In the genomic region with DNA sequence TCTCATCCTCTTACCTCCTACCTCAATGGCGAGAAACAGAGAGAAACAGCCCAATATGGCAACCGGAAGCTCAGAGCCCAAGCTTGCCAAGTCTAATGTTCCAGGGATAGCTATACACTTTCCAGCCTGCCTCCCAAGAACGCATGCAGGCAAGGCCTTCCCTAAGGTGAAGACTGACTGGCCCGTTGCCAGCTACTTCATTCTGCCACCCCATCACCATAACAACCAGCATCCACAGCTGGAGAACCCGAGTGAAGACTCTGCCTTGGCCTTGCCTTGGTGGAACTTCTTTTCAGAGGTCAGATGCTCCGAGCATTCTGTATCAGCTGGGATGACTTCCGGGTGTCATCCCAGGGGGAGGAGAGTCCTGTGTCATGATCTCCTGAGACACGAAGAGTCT, we compare ENCODE assay signal across 25 mouse cellular contexts.
DNase-seq lines count a peak whose midpoint lies in the region; ATAC-seq and TF ChIP-seq lines count a peak whose summit lies in the region.
"Had no signal": no experiment of that assay in that cellular context is flagged by ENCODE, and none has a peak within 500 bp of the region (broad histone marks: within the 10 kb centered on the region; RNA-seq: fewer than 3 reads in every experiment).

No protein-coding gene starts in this region.

- H3K4me1 ChIP-seq in lung, embryonic 14.5 days (ENCODE audit: insufficient read depth) = no peaks in the 10 kb centered on the region
- H3K4me1 ChIP-seq: embryonic facial prominence, embryonic 15.5 days had no signal

- ATAC-seq in lung, embryonic 14.5 days (ENCODE audit: insufficient read depth) = no peak
- no peak for ATAC-seq in inflammation-experienced regulatory T-cells, adult 6 months
- ATAC-seq: forebrain, embryonic 16.5 days; intestine, embryonic 16.5 days had no signal

- H3K36me3 ChIP-seq in lung, embryonic 14.5 days (ENCODE audit: insufficient read depth) = no peaks in the 10 kb centered on the region
- H3K36me3 ChIP-seq: embryonic facial prominence, embryonic 12.5 days; embryonic facial prominence, embryonic 15.5 days; forebrain, embryonic 12.5 days; hindbrain, embryonic 12.5 days; hindbrain, embryonic 15.5 days had no signal

- TF ChIP-seq POLR2A in brain, embryonic 14.5 days (IDR thresholded peaks at IDR 0.05; ENCODE audit: borderline replicate concordance, extremely low read depth, insufficient read depth, insufficient read length, poor library complexity, severe bottlenecking) = no peak

- H3K9ac ChIP-seq in lung, embryonic 14.5 days = no peak overlapping the region
- H3K9ac ChIP-seq: embryonic facial prominence, embryonic 12.5 days; embryonic facial prominence, embryonic 15.5 days; forebrain, embryonic 12.5 days; hindbrain, embryonic 12.5 days; hindbrain, embryonic 15.5 days had no signal

- DNase-seq in lung, embryonic 14.5 days = peak; percentile 8
- DNase-seq in lung, postnatal 14 days = no peak
- DNase-seq in ES-CJ7 (ENCODE audit: low read depth, low spot score) (peak; percentile 70), R1 (ENCODE audit: low read depth, low spot score) (peak; percentile 72)
- DNase-seq in brain, embryonic 14.5 days (ENCODE audit: low read depth) = peak; percentile 61
- DNase-seq in cerebellum, adult 9-10 months = no peak
- DNase-seq: adrenal gland, adult 2 months; adrenal gland, postnatal 14 days; B cell, adult 2 months; cerebellum, adult 18-20 months; cerebellum, adult 9-11 months; cerebellum, postnatal 25 days; gastrocnemius, postnatal 10 days; gastrocnemius, postnatal 36 days; heart, adult 2 months had no signal

- WGBS in lung, embryonic 14.5 days = 61% methylated on average over 8 of the region's 8 CpGs

- no peaks in the 10 kb centered on the region for H3K9me3 ChIP-seq in lung, embryonic 14.5 days (ENCODE audit: low read depth, low read length)
- H3K9me3 ChIP-seq: embryonic facial prominence, embryonic 12.5 days; embryonic facial prominence, embryonic 15.5 days; forebrain, embryonic 12.5 days; hindbrain, embryonic 12.5 days; hindbrain, embryonic 15.5 days had no signal

- no peaks in the 10 kb centered on the region for H3K27me3 ChIP-seq in lung, embryonic 14.5 days (ENCODE audit: insufficient read depth, low read length)
- H3K27me3 ChIP-seq: CH12.LX; embryonic facial prominence, embryonic 12.5 days; embryonic facial prominence, embryonic 15.5 days; forebrain, embryonic 12.5 days; hindbrain, embryonic 12.5 days; hindbrain, embryonic 15.5 days had no signal

- H3K4me3 ChIP-seq in lung, embryonic 14.5 days (ENCODE audit: low read depth, low read length) = no peak overlapping the region
- H3K4me3 ChIP-seq: embryonic facial prominence, embryonic 12.5 days; embryonic facial prominence, embryonic 15.5 days; forebrain, embryonic 12.5 days; heart, adult 2 months; hindbrain, embryonic 12.5 days; hindbrain, embryonic 15.5 days had no signal

- H3K27ac ChIP-seq in lung, embryonic 14.5 days (ENCODE audit: low read depth) = no peak overlapping the region
- H3K27ac ChIP-seq: embryonic facial prominence, embryonic 12.5 days; embryonic facial prominence, embryonic 15.5 days; forebrain, embryonic 12.5 days; heart, adult 2 months; hindbrain, embryonic 15.5 days had no signal

- TF ChIP-seq CTCF in lung, embryonic 14.5 days (IDR thresholded peaks at IDR 0.05; ENCODE audit: low read depth) = no peak
- TF ChIP-seq CTCF in brain, embryonic 14.5 days (IDR thresholded peaks at IDR 0.05; ENCODE audit: borderline replicate concordance, extremely low read depth, insufficient read depth, insufficient read length) = no peak

- H3K4me2 ChIP-seq in lung, embryonic 14.5 days = no peak overlapping the region
- H3K4me2 ChIP-seq: embryonic facial prominence, embryonic 12.5 days; embryonic facial prominence, embryonic 15.5 days; forebrain, embryonic 12.5 days; heart, embryonic 11.5 days; hindbrain, embryonic 12.5 days; hindbrain, embryonic 15.5 days had no signal

Comparison
In these comparisons a context has a peak if more than half of its experiments do, and no peak if none do; other contexts are left out.
1. DNase-seq: peak in lung, embryonic 14.5 days (single experiment), ES-CJ7 (single experiment), R1 (single experiment) and brain, embryonic 14.5 days (single experiment); none in lung, postnatal 14 days (single experiment) and cerebellum, adult 9-10 months (single experiment).